Mouse (Mus musculus) kidney, embryonic 14.5 days (tissue): Measurements from ENCODE around the gene Icmt. TPM values are rescaled to one million over a fixed set of nuclear protein-coding genes. Genes with fewer than 3 reads are reported as not detected.
A peak's percentile ranks its signal among the peaks of the same experiment; 100 is the strongest.

Experiments
- ATAC-seq: fragments of 200-750 bp; cut with Nextera tagmentation; 2 replicates; pipeline ENCODE4 v1.8.0; 2017; ENCODE audit warnings: moderate number of reproducible peaks, mild to moderate bottlenecking, moderate TSS enrichment, moderate library complexity; ENCODE audit not compliant: low FRiP score, low TSS enrichment
- H3K27ac ChIP-seq: fragments of 300-500 bp; sonication (generic); 2 replicates; pipeline ENCODE4 v1.5.1; 2014; ENCODE audit warnings: low read depth, mild to moderate bottlenecking, low read length, moderate library complexity, mixed read lengths
- H3K27me3 ChIP-seq: fragments of 300-500 bp; sonication (generic); 2 replicates; pipeline ENCODE4 v1.6.1; 2014; ENCODE audit warnings: mild to moderate bottlenecking, low read length; ENCODE audit not compliant: control insufficient read depth, insufficient read depth
- H3K36me3 ChIP-seq: fragments of 300-500 bp; sonication (generic); 2 replicates; pipeline ENCODE4 v1.6.1; 2014; ENCODE audit warnings: low read length, mixed read lengths; ENCODE audit not compliant: control insufficient read depth, insufficient read depth
- H3K4me1 ChIP-seq: fragments of 300-500 bp; sonication (generic); 2 replicates; pipeline ENCODE4 v1.6.1; 2014; ENCODE audit warnings: low read length, mixed read lengths; ENCODE audit not compliant: control insufficient read depth, insufficient read depth
- H3K4me2 ChIP-seq: fragments of 300-500 bp; sonication (generic); replicated peaks from 2 replicates; pipeline ENCODE4 v1.6.1; 2014; ENCODE audit warnings: low read depth, mild to moderate bottlenecking, low read length
- H3K4me3 ChIP-seq: fragments of 300-500 bp; sonication (generic); 2 replicates; pipeline ENCODE4 v1.5.1; 2014; ENCODE audit warnings: mild to moderate bottlenecking, low read length
- H3K9ac ChIP-seq: fragments of 300-500 bp; sonication (generic); 2 replicates; pipeline ENCODE4 v1.6.1; 2014; ENCODE audit warnings: low read depth, mild to moderate bottlenecking, low read length, moderate library complexity
- H3K9me3 ChIP-seq: fragments of 300-500 bp; sonication (generic); 2 replicates; pipeline ENCODE4 v1.6.1; 2016; ENCODE audit warnings: low read length; ENCODE audit not compliant: control insufficient read depth
- WGBS: fragments of 180-500 bp; shearing (Covaris S2); extraction: QIAGEN DNeasy Blood & Tissue Kit; methylation state at CpG from one replicate; pipeline ENCODE4 v1.1.7; 2014; 5-methylcytosine and 5-hydroxymethylcytosine counted together
- polyA plus RNA-seq: library from polyadenylated mRNA; unstranded; fragments of >200 nt; fragmentation: Nextera tagmentation; extraction: Ambion mirVana; gene quantifications from 2 replicates; pipeline ENCODE4 v1.2.1, GENCODE M21; 2014

Gene Icmt
- 14.7 and 28.1 TPM in 2 replicates for polyA plus RNA-seq

GRCm38 (mm10) chr4:152296874-152297861 lies at the start of gene Icmt:
Gene Icmt, plus strand, starts transcription at chr4:152297227.
- peak within 1 kb of the TSS; percentile 97 for H3K9ac ChIP-seq
- H3K4me3 ChIP-seq: peak within 1 kb of the TSS; percentile 98
- no peaks in the 10 kb centered on the region for H3K9me3 ChIP-seq
- ATAC-seq: peak; percentile 95
- peak within 1 kb of the TSS; percentile 51; the same call in 1 of the 2 replicates for H3K27ac ChIP-seq
- peaks cover 19% of the 10 kb centered on the region for H3K36me3 ChIP-seq
- peaks cover 26% of the 10 kb centered on the region for H3K4me1 ChIP-seq
- WGBS: under 1% methylated on average over 115 of the region's 119 CpGs
- peak within 1 kb of the TSS; percentile 76 for H3K4me2 ChIP-seq
- H3K27me3 ChIP-seq: peaks cover 22% of the 10 kb centered on the region

GRCm38 (mm10) chr4:152250615-152251014 lies 46.4 kb upstream of the Icmt start:
- Histone ChIP-seq H3K9ac (no peak overlapping the region), H3K27ac (no peak overlapping the region), H3K36me3 (no peaks in the 10 kb centered on the region; the same call in 1 of the 2 replicates), H3K4me2 (no peak overlapping the region), H3K9me3 (no peaks in the 10 kb centered on the region), H3K27me3 (no peaks in the 10 kb centered on the region), H3K4me3 (no peak overlapping the region), H3K4me1 (peaks cover 7% of the 10 kb centered on the region; the same call in 1 of the 2 replicates)
- no peak for ATAC-seq
- WGBS: 84% methylated on average over 6 of the region's 6 CpGs

- Histone ChIP-seq H3K9ac (no peak overlapping the region), H3K4me1 (peaks cover 7% of the 10 kb centered on the region; the same call in 1 of the 2 replicates), H3K27ac (peak overlapping the region; percentile 47; the same call in 1 of the 2 replicates), H3K4me3 (no peak overlapping the region), H3K27me3 (no peaks in the 10 kb centered on the region), H3K9me3 (no peaks in the 10 kb centered on the region), H3K36me3 (no peaks in the 10 kb centered on the region; the same call in 1 of the 2 replicates), H3K4me2 (no peak overlapping the region)
- peak; percentile 89 for ATAC-seq
- 28% methylated on average over 9 of the region's 9 CpGs for WGBS
These were observed 43.8 kb upstream of the Icmt start for GRCm38 (mm10) chr4:152253183-152253759.

- Histone ChIP-seq H3K4me3 (no peak overlapping the region), H3K9me3 (no peaks in the 10 kb centered on the region), H3K27me3 (no peaks in the 10 kb centered on the region), H3K4me1 (peaks cover 17% of the 10 kb centered on the region; the same call in 1 of the 2 replicates), H3K27ac (no peak overlapping the region), H3K4me2 (no peak overlapping the region), H3K36me3 (no peaks in the 10 kb centered on the region; the same call in 1 of the 2 replicates), H3K9ac (peak overlapping the region; percentile 4)
- WGBS: 45% methylated on average over 6 of the region's 6 CpGs
- ATAC-seq: no peak
These were observed 40.0 kb upstream of the Icmt start for GRCm38 (mm10) chr4:152257070-152257469.

- 92% methylated on average over 8 of the region's 8 CpGs for WGBS
- ATAC-seq: no peak
- Histone ChIP-seq H3K27me3 (no peaks in the 10 kb centered on the region), H3K9me3 (no peaks in the 10 kb centered on the region), H3K9ac (no peak overlapping the region), H3K4me3 (no peak overlapping the region), H3K36me3 (no peaks in the 10 kb centered on the region; the same call in 1 of the 2 replicates), H3K4me2 (no peak overlapping the region), H3K4me1 (peaks cover 31% of the 10 kb centered on the region), H3K27ac (no peak overlapping the region)
These were observed 36.6 kb upstream of the Icmt start for GRCm38 (mm10) chr4:152260451-152260850.

GRCm38 (mm10) chr4:152262187-152262586 lies 34.8 kb upstream of the Icmt start:
- Histone ChIP-seq H3K27ac (no peak overlapping the region), H3K9me3 (no peaks in the 10 kb centered on the region), H3K27me3 (no peaks in the 10 kb centered on the region), H3K4me2 (no peak overlapping the region), H3K36me3 (no peaks in the 10 kb centered on the region; the same call in 1 of the 2 replicates), H3K9ac (no peak overlapping the region), H3K4me3 (no peak overlapping the region), H3K4me1 (peaks cover 31% of the 10 kb centered on the region)
- ATAC-seq: no peak
- 65% methylated on average over 9 of the region's 9 CpGs for WGBS

- ATAC-seq: no peak; the same call in 1 of the 2 replicates
- Histone ChIP-seq H3K4me1 (peaks cover 31% of the 10 kb centered on the region), H3K27ac (no peak overlapping the region), H3K36me3 (no peaks in the 10 kb centered on the region; the same call in 1 of the 2 replicates), H3K4me2 (no peak overlapping the region), H3K9me3 (no peaks in the 10 kb centered on the region), H3K4me3 (no peak overlapping the region), H3K27me3 (no peaks in the 10 kb centered on the region), H3K9ac (no peak overlapping the region)
- WGBS: 63% methylated on average over 9 of the region's 9 CpGs
These were observed 33.9 kb upstream of the Icmt start for GRCm38 (mm10) chr4:152263089-152263488.

GRCm38 (mm10) chr4:152263512-152264176 lies 33.4 kb upstream of the Icmt start:
- peak overlapping the region; percentile 20 for H3K27ac ChIP-seq
- no peak overlapping the region for H3K9ac ChIP-seq
- no peaks in the 10 kb centered on the region for H3K9me3 ChIP-seq
- no peak overlapping the region for H3K4me2 ChIP-seq
- peak; percentile 68 for ATAC-seq
- H3K36me3 ChIP-seq: no peaks in the 10 kb centered on the region; the same call in 1 of the 2 replicates
- no peak overlapping the region for H3K4me3 ChIP-seq
- WGBS: 31% methylated on average over 10 of the region's 10 CpGs
- H3K27me3 ChIP-seq: no peaks in the 10 kb centered on the region
- H3K4me1 ChIP-seq: peaks cover 31% of the 10 kb centered on the region
